Mouse (Mus musculus) forebrain, embryonic 16.5 days (tissue): ENCODE results near the gene Zic4. TPM values are rescaled to one million over a fixed set of nuclear protein-coding genes. Genes with fewer than 3 reads are reported as not detected.

Source experiments
- ATAC-seq: fragments of 200-750 bp; cut with Nextera tagmentation; 2 replicates; pipeline ENCODE4 v1.8.0; 2017; ENCODE audit warnings: mild to moderate bottlenecking, moderate library complexity
- H3K27ac ChIP-seq: fragments of 300-500 bp; sonication (generic); 2 replicates; pipeline ENCODE4 v1.5.1; 2014; ENCODE audit warnings: low read length, control low read depth
- H3K27me3 ChIP-seq: fragments of 300-500 bp; sonication (generic); replicated peaks from 2 replicates; pipeline ENCODE4 v1.6.1; 2014; ENCODE audit warnings: low read length; ENCODE audit not compliant: control insufficient read depth, insufficient read depth
- H3K36me3 ChIP-seq: fragments of 300-500 bp; sonication (generic); 2 replicates; pipeline ENCODE4 v1.6.1; 2014; ENCODE audit not compliant: control insufficient read depth, insufficient read depth
- H3K4me1 ChIP-seq: fragments of 300-500 bp; sonication (generic); replicated peaks from 2 replicates; pipeline ENCODE4 v1.6.1; 2014; ENCODE audit warnings: low read length; ENCODE audit not compliant: control insufficient read depth, insufficient read depth
- H3K4me2 ChIP-seq: fragments of 300-500 bp; sonication (generic); 2 replicates; pipeline ENCODE4 v1.6.1; 2014; ENCODE audit warnings: mild to moderate bottlenecking, low read length, control low read depth
- H3K4me3 ChIP-seq: fragments of 300-500 bp; sonication (generic); replicated peaks from 2 replicates; pipeline ENCODE4 v1.5.1; 2014; ENCODE audit warnings: mild to moderate bottlenecking, low read length, control low read depth
- H3K9ac ChIP-seq: fragments of 300-500 bp; sonication (generic); replicated peaks from 2 replicates; pipeline ENCODE4 v1.6.1; 2014; ENCODE audit warnings: low read depth, low read length, control low read depth
- H3K9me3 ChIP-seq: fragments of 300-500 bp; sonication (generic); 2 replicates; pipeline ENCODE4 v1.6.1; 2016; ENCODE audit warnings: low read length; ENCODE audit not compliant: control insufficient read depth
- WGBS: fragments of 180-500 bp; shearing (Covaris S2); extraction: QIAGEN DNeasy Blood & Tissue Kit; methylation state at CpG from one replicate; pipeline ENCODE4 v1.1.7; 2014; 5-methylcytosine and 5-hydroxymethylcytosine counted together
- polyA plus RNA-seq: library from polyadenylated mRNA; unstranded; fragments of >200 nt; fragmentation: Nextera tagmentation; extraction: Ambion mirVana; gene quantifications from 2 replicates; pipeline ENCODE4 v1.2.1, GENCODE M21; 2015

The Zic4 gene
- polyA plus RNA-seq: 28.3 and 47.6 TPM in 2 replicates

DNA sequence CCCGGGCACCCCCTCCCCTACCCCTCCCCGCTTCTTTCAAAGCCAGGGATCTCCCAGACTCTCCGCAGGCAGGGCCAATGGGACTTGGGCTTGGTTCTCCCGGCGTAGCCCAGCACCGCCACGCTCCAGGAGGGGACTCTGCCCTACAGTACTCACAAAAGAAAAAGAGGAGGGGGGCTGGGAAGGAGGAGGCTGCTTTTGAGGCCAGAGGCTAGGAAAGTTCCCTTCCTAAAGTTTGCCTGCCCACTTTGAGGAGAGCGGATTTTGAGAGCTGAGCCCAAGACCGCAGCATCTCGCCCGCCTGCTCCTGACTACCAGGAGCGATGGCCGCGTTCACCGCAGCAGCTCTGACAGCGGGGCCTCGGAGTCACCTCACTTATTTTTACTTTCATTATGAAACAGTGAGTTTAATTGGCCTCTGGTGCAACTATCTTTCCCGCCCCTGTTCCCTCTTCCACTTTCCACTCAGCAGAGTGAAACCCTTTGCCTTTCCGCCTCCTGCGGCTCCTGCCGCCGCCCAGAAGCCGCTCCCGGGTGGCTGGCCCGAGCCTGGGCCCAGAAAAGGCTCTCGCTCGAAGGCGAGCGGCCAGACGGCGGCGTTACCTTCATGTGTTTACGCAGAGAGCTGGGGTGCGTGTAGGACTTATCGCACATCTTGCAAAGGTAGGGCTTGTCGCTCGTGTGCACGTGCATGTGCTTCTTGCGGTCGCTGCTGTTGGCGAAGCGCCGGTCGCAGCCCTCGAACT is at the start of gene Zic4:
Zic4 (plus strand) TSS at position 558 of the 746 bp plus-strand sequence.
- Histone ChIP-seq H3K4me1 (peaks cover 24% of the 10 kb centered on the region), H3K4me2 (peak within 1 kb of the TSS; percentile 54), H3K4me3 (peak within 1 kb of the TSS; percentile 53), H3K36me3 (no peaks in the 10 kb centered on the region), H3K9me3 (no peaks in the 10 kb centered on the region), H3K27ac (peak within 1 kb of the TSS; percentile 68), H3K27me3 (peaks cover 13% of the 10 kb centered on the region), H3K9ac (peak within 1 kb of the TSS; percentile 70)
- under 1% methylated on average over 45 of the region's 45 CpGs for WGBS
- peak; percentile 62 for ATAC-seq

DNA sequence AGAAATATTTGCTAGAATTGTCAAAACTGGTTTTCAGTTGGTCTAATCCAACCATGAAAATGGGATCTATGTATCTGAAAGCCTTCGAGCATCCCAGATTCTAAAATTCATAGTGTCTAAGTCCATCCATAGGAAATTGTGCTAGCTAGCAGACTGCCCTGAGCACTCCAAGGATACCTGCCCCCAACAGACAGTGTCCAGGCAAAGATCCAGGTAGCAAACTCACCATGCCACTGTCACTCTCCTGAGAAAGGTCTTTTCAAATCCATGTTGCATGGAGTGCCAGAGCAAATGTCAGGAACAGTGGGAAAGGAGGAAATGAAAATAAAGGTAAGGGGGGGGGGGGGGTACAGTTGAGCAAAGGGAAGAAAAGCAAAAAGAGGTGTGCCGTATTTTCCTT is 14.6 kb upstream of the Zic4 start:
- no peak overlapping the region for H3K4me3 ChIP-seq
- H3K9ac ChIP-seq: no peak overlapping the region
- H3K4me2 ChIP-seq: no peak overlapping the region
- 69% methylated on average over 2 of the region's 2 CpGs for whole genome bisulfite sequencing
- no peak for ATAC-seq
- no peaks in the 10 kb centered on the region for H3K36me3 ChIP-seq
- no peak overlapping the region for H3K27ac ChIP-seq
- peaks cover 21% of the 10 kb centered on the region for H3K27me3 ChIP-seq
- no peaks in the 10 kb centered on the region for H3K9me3 ChIP-seq
- 0 out of 2 replicates have a peak, but pooled peaks cover 4% of the 10 kb centered on the region for H3K4me1 ChIP-seq

DNA sequence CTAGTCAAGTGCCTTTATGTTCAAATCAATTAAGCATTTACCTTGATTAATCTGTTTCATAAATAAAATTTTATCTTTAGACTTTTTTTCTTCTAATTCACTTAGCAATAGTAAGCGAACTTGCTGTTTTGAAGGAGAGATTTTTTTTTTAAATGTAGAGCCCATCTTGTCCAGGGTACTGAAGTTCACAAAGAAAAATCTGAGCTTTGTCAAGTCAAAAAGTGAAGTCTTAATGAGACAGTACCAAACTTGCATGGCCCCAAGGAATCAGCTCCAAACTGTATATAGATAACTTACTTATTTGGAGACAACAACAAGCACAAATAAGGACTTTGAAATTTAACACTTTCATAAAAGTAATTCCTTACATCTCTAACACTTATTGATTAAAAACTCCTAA is 13.5 kb upstream of the Zic4 start:
- no peak overlapping the region for H3K27ac ChIP-seq
- no peak overlapping the region for H3K4me3 ChIP-seq
- no peak overlapping the region for H3K4me2 ChIP-seq
- no peaks in the 10 kb centered on the region for H3K36me3 ChIP-seq
- H3K27me3 ChIP-seq: peaks cover 23% of the 10 kb centered on the region
- peaks cover 6% of the 10 kb centered on the region; the same call in 1 of the 2 replicates for H3K4me1 ChIP-seq
- no peaks in the 10 kb centered on the region for H3K9me3 ChIP-seq
- no peak overlapping the region for H3K9ac ChIP-seq
- 57% methylated on average over 1 of the region's 1 CpGs for WGBS
- ATAC-seq: no peak

DNA sequence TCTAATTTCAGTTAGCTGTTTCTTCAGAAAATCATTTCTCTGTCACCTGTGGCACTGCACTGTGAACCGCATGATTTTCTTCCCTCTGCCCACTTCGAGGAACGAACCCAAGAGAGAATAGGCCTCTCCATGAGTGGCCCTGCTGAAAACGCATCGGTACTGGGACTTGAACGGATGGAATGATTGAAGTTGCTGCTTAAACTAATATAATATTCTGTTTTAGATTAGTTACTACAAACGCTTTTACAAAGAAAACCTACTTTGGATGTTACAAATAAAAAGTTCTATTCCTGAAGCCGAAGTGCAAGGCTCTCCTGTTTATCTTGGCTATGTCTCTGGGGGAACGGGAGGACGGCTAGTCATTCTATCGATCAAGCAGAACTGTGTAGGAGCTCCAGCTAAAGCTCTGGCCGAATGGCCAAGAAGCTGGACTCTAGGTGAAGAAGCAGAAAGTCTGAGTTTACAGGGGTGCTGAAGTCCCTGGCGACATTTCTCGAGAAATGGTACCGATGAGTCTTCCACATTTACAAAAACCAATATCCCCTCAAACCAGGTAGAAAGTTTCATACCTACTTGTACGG is 11.9 kb upstream of the Zic4 start:
- WGBS: 10% methylated on average over 16 of the region's 16 CpGs
- H3K4me1 ChIP-seq: peaks cover 12% of the 10 kb centered on the region
- no peak for ATAC-seq
- H3K9ac ChIP-seq: peak overlapping the region; percentile 23; the same call in 1 of the 2 replicates
- H3K4me2 ChIP-seq: peak overlapping the region; percentile 36
- no peaks in the 10 kb centered on the region for H3K9me3 ChIP-seq
- H3K4me3 ChIP-seq: peak overlapping the region; percentile 33
- H3K27me3 ChIP-seq: peaks cover 33% of the 10 kb centered on the region
- H3K36me3 ChIP-seq: no peaks in the 10 kb centered on the region
- H3K27ac ChIP-seq: peak overlapping the region; percentile 49

DNA sequence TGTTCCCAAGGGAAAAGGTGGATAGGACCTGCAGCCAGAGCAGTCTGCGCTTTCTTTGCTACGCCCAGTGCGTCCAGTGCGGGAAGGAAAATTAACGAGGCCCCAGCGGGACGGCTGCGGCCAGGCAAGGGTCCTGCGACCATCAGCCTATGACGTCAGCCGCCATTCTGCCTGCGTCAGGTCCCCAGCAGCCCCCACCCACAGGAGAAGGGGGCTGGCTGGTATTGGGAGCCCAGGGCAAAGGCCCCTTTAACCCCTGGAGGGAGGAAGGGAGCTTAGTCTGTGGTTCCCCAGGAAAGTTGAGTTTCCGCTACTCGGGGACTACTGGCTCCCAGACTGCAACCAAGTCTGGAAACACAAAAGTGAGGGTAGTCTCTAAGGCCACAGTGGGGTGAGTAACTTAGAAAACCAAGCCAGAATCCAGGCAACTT is 11.3 kb upstream of the Zic4 start:
- Histone ChIP-seq H3K4me1 (peaks cover 17% of the 10 kb centered on the region), H3K27ac (peak overlapping the region; percentile 49), H3K4me3 (peak overlapping the region; percentile 33), H3K27me3 (peaks cover 33% of the 10 kb centered on the region), H3K9ac (peak overlapping the region; percentile 23), H3K4me2 (peak overlapping the region; percentile 36), H3K9me3 (no peaks in the 10 kb centered on the region), H3K36me3 (no peaks in the 10 kb centered on the region)
- peak; percentile 32 for ATAC-seq
- WGBS: 2% methylated on average over 14 of the region's 14 CpGs

DNA sequence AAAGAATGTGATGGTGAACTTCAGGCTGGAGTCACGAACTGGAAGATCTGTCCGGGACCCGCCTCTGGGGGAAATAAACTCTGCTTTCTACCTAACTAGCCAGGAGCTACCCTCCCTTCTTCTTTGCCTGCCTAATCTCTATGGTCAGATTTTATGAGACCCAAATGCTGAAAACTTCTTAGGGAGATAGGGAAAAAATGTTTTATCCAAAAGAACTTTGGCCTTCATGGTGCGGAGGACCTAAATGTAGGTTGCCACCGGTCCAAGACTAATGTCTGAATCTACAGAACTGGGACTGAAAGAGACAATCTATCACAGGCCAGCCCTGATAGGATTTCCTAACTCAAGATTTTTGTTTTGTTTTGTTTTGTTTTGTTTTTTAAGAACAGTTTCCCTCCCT is 10.9 kb upstream of the Zic4 start:
- Histone ChIP-seq H3K9me3 (no peaks in the 10 kb centered on the region), H3K4me3 (peak overlapping the region; percentile 33), H3K4me1 (peaks cover 19% of the 10 kb centered on the region), H3K4me2 (peak overlapping the region; percentile 36), H3K27me3 (peaks cover 35% of the 10 kb centered on the region), H3K27ac (peak overlapping the region; percentile 49), H3K36me3 (no peaks in the 10 kb centered on the region), H3K9ac (peak overlapping the region; percentile 23; the same call in 1 of the 2 replicates)
- 18% methylated on average over 5 of the region's 5 CpGs for WGBS
- no peak for ATAC-seq

DNA sequence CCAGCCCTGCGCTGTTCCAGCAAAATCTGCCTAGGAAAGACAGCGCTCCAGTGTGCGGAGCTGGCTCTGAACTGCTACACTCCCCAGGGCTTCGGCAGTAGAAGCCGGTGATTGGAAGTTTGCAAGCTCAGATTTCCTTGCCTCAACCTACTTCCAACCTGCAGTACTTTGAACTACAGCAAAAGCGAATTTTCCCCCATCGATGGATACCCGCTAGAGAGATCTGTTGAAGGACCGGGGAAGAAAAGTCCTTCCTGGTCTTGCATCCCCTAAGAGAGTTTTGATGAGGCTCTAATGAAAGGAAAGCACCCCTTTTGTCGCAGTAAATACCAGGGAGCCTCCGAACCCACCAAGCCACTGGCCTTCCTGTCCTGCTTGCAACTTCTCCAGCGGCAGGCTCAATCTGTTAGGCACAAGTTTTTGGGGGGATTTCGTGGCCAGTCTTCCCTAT is 10.2 kb upstream of the Zic4 start:
- Histone ChIP-seq H3K27me3 (peaks cover 37% of the 10 kb centered on the region), H3K36me3 (no peaks in the 10 kb centered on the region), H3K4me2 (peak overlapping the region; percentile 19), H3K4me3 (no peak overlapping the region), H3K9ac (peak overlapping the region; percentile 3; the same call in 1 of the 2 replicates), H3K9me3 (no peaks in the 10 kb centered on the region), H3K27ac (peak overlapping the region; percentile 25; the same call in 1 of the 2 replicates), H3K4me1 (peaks cover 19% of the 10 kb centered on the region)
- ATAC-seq: no peak
- WGBS: 16% methylated on average over 13 of the region's 13 CpGs

DNA sequence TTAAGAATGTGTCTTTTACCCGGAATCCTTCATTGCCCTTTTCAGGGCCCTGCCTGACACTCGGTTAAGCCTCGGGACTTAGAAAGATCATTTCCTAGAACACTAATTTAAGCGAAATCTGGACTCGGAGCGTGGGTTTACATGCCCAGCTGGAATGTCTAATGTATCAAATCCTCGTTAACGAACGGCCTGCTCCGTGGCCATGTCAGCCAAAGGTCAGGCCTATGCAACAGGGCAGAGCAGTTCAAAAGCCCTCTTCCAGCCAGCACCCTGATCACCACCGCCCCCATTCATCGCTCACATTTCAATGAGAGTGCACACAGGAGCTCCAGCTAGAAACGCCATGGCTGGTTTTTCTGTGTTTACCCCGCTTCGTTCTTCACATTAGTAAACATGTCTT is 9.4 kb upstream of the Zic4 start:
- peak overlapping the region; percentile 11; the same call in 1 of the 2 replicates for H3K4me3 ChIP-seq
- no peaks in the 10 kb centered on the region for H3K9me3 ChIP-seq
- WGBS: 11% methylated on average over 15 of the region's 15 CpGs
- H3K36me3 ChIP-seq: no peaks in the 10 kb centered on the region
- H3K27me3 ChIP-seq: peaks cover 37% of the 10 kb centered on the region
- no peak for ATAC-seq
- peaks cover 19% of the 10 kb centered on the region for H3K4me1 ChIP-seq
- H3K27ac ChIP-seq: peak overlapping the region; percentile 58; the same call in 1 of the 2 replicates
- H3K9ac ChIP-seq: peak overlapping the region; percentile 35; the same call in 1 of the 2 replicates
- peak overlapping the region; percentile 38 for H3K4me2 ChIP-seq
